Mouse (Mus musculus) cortical plate, adult 2 months (tissue): ENCODE results near the gene Brsk1. TPM values are rescaled to one million over a fixed set of nuclear protein-coding genes. Genes with fewer than 3 reads are reported as not detected.

Experiments
- H3K27ac ChIP-seq: fragments of 200-500 bp; 2 replicates; pipeline ENCODE4 v1.5.1; 2012; ENCODE audit warnings: low read length, control low read depth, inconsistent platforms; ENCODE audit not compliant: insufficient read depth
- H3K4me1 ChIP-seq: fragments of 200-500 bp; 2 replicates; pipeline ENCODE4 v1.6.1; 2011; ENCODE audit warnings: low read length; ENCODE audit not compliant: control insufficient read depth, insufficient read depth
- H3K4me3 ChIP-seq: fragments of 200-500 bp; 2 replicates; pipeline ENCODE4 v1.5.1; 2011; ENCODE audit warnings: mild to moderate bottlenecking, low read length, control low read depth; ENCODE audit not compliant: insufficient read depth
- CTCF ChIP-seq: fragments of 200-500 bp; IDR thresholded peaks from 2 replicates; pipeline ENCODE4 v1.5.1; 2011; ENCODE audit warnings: mild to moderate bottlenecking, control low read depth, low read length; ENCODE audit not compliant: insufficient read depth; ENCODE audit errors: extremely low read depth
- POLR2A ChIP-seq: fragments of 200-500 bp; IDR thresholded peaks from 2 replicates; pipeline ENCODE4 v1.6.1; 2011; ENCODE audit warnings: mild to moderate bottlenecking, low read length, control low read depth; ENCODE audit not compliant: insufficient read depth; ENCODE audit errors: extremely low read depth
- polyA plus RNA-seq: library from polyadenylated mRNA; depleted of rRNA; stranded (reverse); fragments of >200 nt; gene quantifications from 2 replicates; pipeline ENCODE4 v1.2.3, GENCODE M21; 2012

Gene Brsk1
- polyA plus RNA-seq, 1 experiment = 305 TPM

GRCm38 (mm10) chr7:4690951-4691653 is 698 bp downstream of the Brsk1 start:
- no peak for TF ChIP-seq CTCF
- TF ChIP-seq POLR2A = no peak
- H3K4me1 ChIP-seq = peaks cover 4% of the 10 kb centered on the region; the same call in 1 of the 2 replicates
- no peak overlapping the region for H3K27ac ChIP-seq
- peak overlapping the region; percentile 71 for H3K4me3 ChIP-seq

GRCm38 (mm10) chr7:4693004-4693403 is 2.6 kb downstream of the Brsk1 start:
- H3K4me3 ChIP-seq = no peak overlapping the region
- TF ChIP-seq CTCF (no peak), POLR2A (no peak)
- peaks cover 4% of the 10 kb centered on the region; the same call in 1 of the 2 replicates for H3K4me1 ChIP-seq
- no peak overlapping the region for H3K27ac ChIP-seq

- Histone ChIP-seq H3K27ac (no peak overlapping the region), H3K4me1 (no peaks in the 10 kb centered on the region), H3K4me3 (no peak overlapping the region)
- TF ChIP-seq POLR2A (no peak), CTCF (no peak)
Measured at GRCm38 (mm10) chr7:4702334-4702733, 11.9 kb downstream of the Brsk1 start.

GRCm38 (mm10) chr7:4703195-4703594 is 12.8 kb downstream of the Brsk1 start:
- TF ChIP-seq POLR2A = no peak
- TF ChIP-seq CTCF = no peak
- H3K4me3 ChIP-seq = no peak overlapping the region
- H3K4me1 ChIP-seq = no peaks in the 10 kb centered on the region
- H3K27ac ChIP-seq = no peak overlapping the region

- Histone ChIP-seq H3K4me1 (no peaks in the 10 kb centered on the region), H3K27ac (no peak overlapping the region), H3K4me3 (no peak overlapping the region)
- no peak for TF ChIP-seq POLR2A
- peak; percentile 36; the same call in 1 of the 2 replicates for TF ChIP-seq CTCF
Measured at GRCm38 (mm10) chr7:4705098-4705497, 14.7 kb downstream of the Brsk1 start.

GRCm38 (mm10) chr7:4712594-4712993 is 22.2 kb downstream of the Brsk1 start:
- Histone ChIP-seq H3K4me3 (no peak overlapping the region), H3K27ac (no peak overlapping the region), H3K4me1 (no peaks in the 10 kb centered on the region)
- TF ChIP-seq POLR2A = no peak

GRCm38 (mm10) chr7:4716955-4717354 is 26.6 kb downstream of the Brsk1 start:
- TF ChIP-seq CTCF = no peak
- TF ChIP-seq POLR2A = no peak
- Histone ChIP-seq H3K27ac (no peak overlapping the region), H3K4me1 (no peaks in the 10 kb centered on the region), H3K4me3 (no peak overlapping the region)

GRCm38 (mm10) chr7:4719276-4719675 is 28.9 kb downstream of the Brsk1 start:
- no peak for TF ChIP-seq CTCF
- TF ChIP-seq POLR2A = no peak
- no peaks in the 10 kb centered on the region; the same call in 1 of the 2 replicates for H3K4me1 ChIP-seq
- no peak overlapping the region for H3K4me3 ChIP-seq
- no peak overlapping the region for H3K27ac ChIP-seq

GRCm38 (mm10) chr7:4723508-4723907 is 33.1 kb downstream of the Brsk1 start:
- Histone ChIP-seq H3K4me3 (peak overlapping the region; percentile 36), H3K27ac (no peak overlapping the region), H3K4me1 (no peaks in the 10 kb centered on the region; the same call in 1 of the 2 replicates)
- TF ChIP-seq POLR2A (no peak), CTCF (no peak)

- no peak overlapping the region for H3K4me3 ChIP-seq
- H3K27ac ChIP-seq = no peak overlapping the region
- no peak for TF ChIP-seq POLR2A
- no peak for TF ChIP-seq CTCF
- H3K4me1 ChIP-seq = no peaks in the 10 kb centered on the region; the same call in 1 of the 2 replicates
Measured at GRCm38 (mm10) chr7:4724359-4724758, 34.0 kb downstream of the Brsk1 start.

GRCm38 (mm10) chr7:4725169-4725568 is 34.8 kb downstream of the Brsk1 start, which contains the start of gene Tmem150b:
Gene Tmem150b (minus strand): TSS chr7:4725249.
- Histone ChIP-seq H3K4me1 (no peaks in the 10 kb centered on the region; the same call in 1 of the 2 replicates), H3K4me3 (no peak within 1 kb of the TSS), H3K27ac (no peak within 1 kb of the TSS)
- TF ChIP-seq CTCF = no peak
- no peak for TF ChIP-seq POLR2A
